Mouse (Mus musculus): ENCODE data around the gene Gm9903. TPM values are rescaled to one million over a fixed set of nuclear protein-coding genes. Genes with fewer than 3 reads are reported as not detected.

Gene Gm9903
- polyA plus RNA-seq (2014; fragmentation: Illumina TruSeq; extraction: RNeasy Lipid Tissue Mini Kit (QIAGEN cat#74804); ENCODE audit: low replicate concordance): 0.33 TPM

GRCm38 (mm10) chr5:33629301-33629987 lies at the start of gene Gm9903, which contains the start of gene Fam53a:
Gene Gm9903 (plus strand): TSS chr5:33629925.
Gene Fam53a (minus strand): TSS chr5:33629635.

GRCm38 (mm10) chr5:33651921-33652782 lies 22.4 kb downstream of the Gm9903 start, which contains the start of gene Slbp:
Gene Slbp (minus strand): TSS chr5:33652574.

GRCm38 (mm10) chr5:33657787-33658663 lies 28.3 kb downstream of the Gm9903 start, which contains the start of the genes Tacc3 and Tmem129:
Gene Tacc3 (plus strand): TSS chr5:33658128.
Gene Tmem129 (minus strand): TSS chr5:33658416.

Other genes starting within 250 kb of the Gm9903 start
- gene Nkx1-1, start 195.9 kb upstream of the Gm9903 start, polyA plus RNA-seq (2014; fragmentation: Illumina TruSeq; extraction: RNeasy Lipid Tissue Mini Kit (QIAGEN cat#74804); ENCODE audit: low replicate concordance): not detected
- gene Fam53a, start 290 bp upstream of the Gm9903 start, polyA plus RNA-seq (2014; fragmentation: Illumina TruSeq; extraction: RNeasy Lipid Tissue Mini Kit (QIAGEN cat#74804); ENCODE audit: low replicate concordance): 4.5 TPM
- gene Slbp, start 22.6 kb downstream of the Gm9903 start, polyA plus RNA-seq (2014; fragmentation: Illumina TruSeq; extraction: RNeasy Lipid Tissue Mini Kit (QIAGEN cat#74804); ENCODE audit: low replicate concordance): 160 TPM
- 54.8 TPM for gene Tacc3, start 28.2 kb downstream of the Gm9903 start, polyA plus RNA-seq (2014; fragmentation: Illumina TruSeq; extraction: RNeasy Lipid Tissue Mini Kit (QIAGEN cat#74804); ENCODE audit: low replicate concordance)
- gene Tmem129, start 28.5 kb downstream of the Gm9903 start, polyA plus RNA-seq (2014; fragmentation: Illumina TruSeq; extraction: RNeasy Lipid Tissue Mini Kit (QIAGEN cat#74804); ENCODE audit: low replicate concordance): 13.1 TPM
- 2.2 TPM for gene Fgfr3, start 91.7 kb downstream of the Gm9903 start, polyA plus RNA-seq (2014; fragmentation: Illumina TruSeq; extraction: RNeasy Lipid Tissue Mini Kit (QIAGEN cat#74804); ENCODE audit: low replicate concordance)
- 21.1 TPM for gene Letm1, start 152.9 kb downstream of the Gm9903 start, polyA plus RNA-seq (2014; fragmentation: Illumina TruSeq; extraction: RNeasy Lipid Tissue Mini Kit (QIAGEN cat#74804); ENCODE audit: low replicate concordance)
- 68.6 TPM for gene Nsd2, start 190.8 kb downstream of the Gm9903 start, polyA plus RNA-seq (2014; fragmentation: Illumina TruSeq; extraction: RNeasy Lipid Tissue Mini Kit (QIAGEN cat#74804); ENCODE audit: low replicate concordance)

Data from small intestine, adult 10 weeks (tissue).